Mouse (Mus musculus) ES-E14 (cell line): Measurements from ENCODE around the gene 1700025C18Rik. TPM values are rescaled to one million over a fixed set of nuclear protein-coding genes. Genes with fewer than 3 reads are reported as not detected.

ENCODE experiments used
- DNase-seq: peaks from one replicate; pipeline ENCODE4 v3.0.0-alpha.2; 2013; ENCODE audit warnings: low read depth, low spot score
- H3K27ac ChIP-seq: 2 replicates; pipeline ENCODE4 v1.5.1; 2012; ENCODE audit warnings: low read depth, mild to moderate bottlenecking, low read length, moderate library complexity, mixed read lengths; ENCODE audit not compliant: poor library complexity, insufficient read depth, severe bottlenecking
- H3K36me3 ChIP-seq: 2 replicates; pipeline ENCODE4 v1.6.1; 2012; ENCODE audit warnings: mild to moderate bottlenecking, low read length, moderate library complexity, mixed read lengths; ENCODE audit not compliant: control insufficient read depth, poor library complexity, insufficient read depth, severe bottlenecking
- H3K4me1 ChIP-seq, 2 experiments: fragments of 150-350 bp in 1 of 2; sonication (generic) in 1 of 2; 2 replicates each; pipeline ENCODE4 v1.6.1; 2012; ENCODE audit warnings: low read length in 2 of 2, mild to moderate bottlenecking in 1 of 2, mixed read lengths in 1 of 2; ENCODE audit not compliant: control insufficient read depth in 2 of 2, insufficient read depth in 2 of 2, poor library complexity in 1 of 2
- H3K4me3 ChIP-seq, 2 experiments: fragments of 150-350 bp in 1 of 2; sonication (generic) in 1 of 2; 2 replicates each; pipeline ENCODE4 v1.5.1; 2012; ENCODE audit warnings: low read length in 2 of 2, low read depth in 1 of 2, mild to moderate bottlenecking in 1 of 2, mixed read lengths in 1 of 2; ENCODE audit not compliant: insufficient read depth in 1 of 2, poor library complexity in 1 of 2, severe bottlenecking in 1 of 2
- H3K9ac ChIP-seq: 2 replicates; pipeline ENCODE4 v1.6.1; 2012; ENCODE audit warnings: low read depth, mild to moderate bottlenecking, low read length, mixed read lengths; ENCODE audit not compliant: poor library complexity, insufficient read depth, severe bottlenecking
- H3K9me3 ChIP-seq: fragments of 150-350 bp; sonication (generic); 2 replicates; pipeline ENCODE4 v1.6.1; 2012; ENCODE audit warnings: low read depth, mild to moderate bottlenecking, low read length; ENCODE audit not compliant: control insufficient read depth, insufficient read depth
- CHD2 ChIP-seq: IDR thresholded peaks from 2 replicates; pipeline ENCODE4 v1.6.1; 2014; ENCODE audit warnings: mild to moderate bottlenecking, low read depth, low read length, inconsistent platforms
- HCFC1 ChIP-seq: IDR thresholded peaks from 2 replicates; pipeline ENCODE4 v1.6.1; 2012; ENCODE audit warnings: low read length, inconsistent platforms, borderline replicate concordance; ENCODE audit not compliant: insufficient read depth
- MAFK ChIP-seq: IDR thresholded peaks from 2 replicates; pipeline ENCODE4 v1.6.1; 2014; ENCODE audit warnings: mild to moderate bottlenecking, low read depth, low read length, inconsistent platforms; ENCODE audit not compliant: insufficient read depth
- ZC3H11A ChIP-seq: IDR thresholded peaks from 2 replicates; pipeline ENCODE4 v1.6.1; 2012; ENCODE audit warnings: low read depth, mild to moderate bottlenecking, inconsistent platforms, low read length, borderline replicate concordance
- ZNF384 ChIP-seq: IDR thresholded peaks from 2 replicates; pipeline ENCODE4 v1.6.1; 2012; ENCODE audit warnings: low read depth, low read length, inconsistent platforms
- in situ Hi-C, 2 experiments: fragments of 600-800 bp; cut with MboI; formaldehyde crosslinking; loops; one replicate each; pipeline ENCODE4 v1.15.1; 2025; ENCODE audit warnings: low sequenced_read_pairs in 2 of 2, inconsistent platforms in 1 of 2; ENCODE audit not compliant: unreplicated experiment in 2 of 2
- total RNA-seq: library from RNA; depleted of rRNA; stranded (reverse); fragments of 300-350 nt; gene quantifications from 2 replicates; pipeline ENCODE4 v1.2.3, GENCODE M21; 2012

The 1700025C18Rik gene
- total RNA-seq, 1 experiment: not detected

DNA sequence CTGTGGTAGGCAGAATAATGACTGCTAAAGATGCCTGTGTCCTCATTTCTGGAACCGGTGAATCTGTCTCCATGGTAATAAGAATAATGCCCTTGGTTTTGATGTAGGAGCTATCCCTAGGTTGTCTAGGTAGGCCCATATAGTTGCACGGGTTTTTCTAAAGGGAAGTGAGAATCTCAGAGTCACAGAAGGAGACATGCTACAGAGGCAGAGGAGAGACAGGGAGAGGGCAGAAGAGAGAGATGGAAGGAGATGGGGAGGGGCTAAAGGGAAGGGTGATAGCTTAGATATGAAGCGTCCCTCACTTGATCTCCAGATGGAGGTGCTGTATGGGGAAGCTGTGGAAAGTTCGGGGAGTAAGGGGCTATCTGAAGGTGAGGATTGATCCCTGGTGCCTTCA is 53.1 kb downstream of the 1700025C18Rik start:
- H3K4me1 ChIP-seq: peaks cover 0 to 5% of the 10 kb centered on the region in 2 experiments; a peak in 1 of 4 replicates
- no peak overlapping the region for H3K4me3 ChIP-seq
- no peaks in the 10 kb centered on the region for H3K36me3 ChIP-seq
- no peak for TF ChIP-seq HCFC1
- TF ChIP-seq ZC3H11A: no peak
- H3K9ac ChIP-seq: no peak overlapping the region
- DNase-seq: no peak
- H3K27ac ChIP-seq: no peak overlapping the region
- in situ Hi-C loops: no loop called here
- no peaks in the 10 kb centered on the region for H3K9me3 ChIP-seq

- Histone ChIP-seq H3K27ac (no peak overlapping the region), H3K4me3 (peak overlapping the region in 1 of 2 experiments; percentile 59; a peak in 2 of 4 replicates), H3K4me1 (peaks cover 0 to 8% of the 10 kb centered on the region in 2 experiments; a peak in 3 of 4 replicates), H3K36me3 (no peaks in the 10 kb centered on the region), H3K9me3 (no peaks in the 10 kb centered on the region), H3K9ac (no peak overlapping the region)
- in situ Hi-C loops: no loop called here
- DNase-seq: no peak
- no peak for TF ChIP-seq CHD2
- TF ChIP-seq ZNF384: no peak
- TF ChIP-seq MAFK: no peak
- TF ChIP-seq HCFC1: no peak
- TF ChIP-seq ZC3H11A: no peak
Observed at GRCm38 (mm10) chr2:165035058-165035431, 55.5 kb downstream of the 1700025C18Rik start.

GRCm38 (mm10) chr2:165034131-165035057 is 56.2 kb downstream of the 1700025C18Rik start, which contains the start of gene Ncoa5:
Ncoa5 (minus strand) TSS chr2:165034867.
- peak; percentile 96 for DNase-seq
- Histone ChIP-seq H3K4me3 (peak within 1 kb of the TSS; percentile 87 to 96), H3K36me3 (no peaks in the 10 kb centered on the region), H3K27ac (peak within 1 kb of the TSS; percentile 56; the same call in 1 of the 2 replicates), H3K9ac (peak within 1 kb of the TSS; percentile 93), H3K4me1 (peaks cover under 1 to 8% of the 10 kb centered on the region in 2 experiments; a peak in 3 of 4 replicates), H3K9me3 (no peaks in the 10 kb centered on the region)
- in situ Hi-C loops: no loop called here
- TF ChIP-seq MAFK (no peak), ZNF384 (no peak), HCFC1 (peak; percentile 74), ZC3H11A (no peak)

- H3K9ac ChIP-seq: no peak overlapping the region; the same call in 1 of the 2 replicates
- TF ChIP-seq MAFK (no peak), ZNF384 (no peak), CHD2 (no peak), ZC3H11A (no peak), HCFC1 (no peak)
- no peak overlapping the region for H3K27ac ChIP-seq
- H3K36me3 ChIP-seq: no peaks in the 10 kb centered on the region
- no peaks in the 10 kb centered on the region for H3K9me3 ChIP-seq
- DNase-seq: no peak
- peak overlapping the region; percentile 87 to 96; a peak in 2 of 4 replicates for H3K4me3 ChIP-seq
- H3K4me1 ChIP-seq: peaks cover 1 to 12% of the 10 kb centered on the region in 2 experiments; a peak in 3 of 4 replicates
- in situ Hi-C loops: no loop called here
Observed at GRCm38 (mm10) chr2:165033306-165033705, 57.2 kb downstream of the 1700025C18Rik start.
